Mouse (Mus musculus): ENCODE measurements at regions not wholly inside any gene's neighbourhood (a gene's known extent, or its start where the extent isn't known, plus 50 kb on each side); places are given as distances from the start of the nearest gene placed in this dataset.

GRCm38 (mm10) chr12:25437556-25437955, 340.6 kb upstream of the Id2 start:
- in situ Hi-C loops (cut with MboI; ENCODE audit: low pct_ligation_motif_present, low pct_unique_long_range_greater_than_20kb, low sequenced_read_pairs), result loop anchor here (25.0 kb wide), 1 partner anchor 225 kb away; no protein-coding TSS in a partner anchor
- Histone ChIP-seq H3K4me3 (replicated peaks in 1 of 3; ENCODE audit: low read depth in 2 of 3, low read length in 2 of 3, poor library complexity in 1 of 3) (peak overlapping the region in 1 of 3 experiments; percentile 19), H3K9me3 (replicated peaks; ENCODE audit: low read length) (no peaks in the 10 kb centered on the region), H3K79me2 (replicated peaks; ENCODE audit: control insufficient read depth, extremely low read depth, insufficient read depth, poor library complexity, severe bottlenecking) (no peaks in the 10 kb centered on the region), H3K36me3 (replicated peaks in 1 of 2; ENCODE audit: control insufficient read depth in 1 of 2, insufficient read depth in 1 of 2, low read length in 1 of 2) (no peaks in the 10 kb centered on the region), H3K4me1 (ENCODE audit: control insufficient read depth in 1 of 2, insufficient read depth in 2 of 2) (peaks cover 29 to 71% of the 10 kb centered on the region in 2 experiments), H3K27me3 (replicated peaks) (no peaks in the 10 kb centered on the region), H3K4me2 (ENCODE audit: insufficient read depth, low read depth, poor library complexity, severe bottlenecking) (no peak overlapping the region), H3K9ac (ENCODE audit: insufficient read depth, low read depth) (no peak overlapping the region), H3K27ac (ENCODE audit: insufficient read depth, low read depth) (peak overlapping the region; percentile 74; the same call in 1 of the 2 replicates)
- dilution Hi-C loops (cut with MboI; ENCODE audit: extremely low pct_ligation_motif_present, extremely low pct_unique_long_range_greater_than_20kb, low sequenced_read_pairs), result no loop called here
- no peak for DNase-seq (ENCODE audit: extremely low read depth)
- TF ChIP-seq JUND (conservative IDR thresholded peaks at IDR 0.05; ENCODE audit: low read depth, low read length) (no peak), EP300 (IDR thresholded peaks at IDR 0.05; ENCODE audit: low read length) (no peak), TBP (conservative IDR thresholded peaks at IDR 0.05; ENCODE audit: low read depth, low read length) (no peak), MAFK (IDR thresholded peaks at IDR 0.05; ENCODE audit: insufficient replicate concordance, low read length) (no peak), USF2 (conservative IDR thresholded peaks at IDR 0.05; ENCODE audit: low read depth, low read length) (no peak), BHLHE40 (IDR thresholded peaks at IDR 0.05; ENCODE audit: low read depth, low read length) (no peak), RCOR1 (conservative IDR thresholded peaks at IDR 0.05; ENCODE audit: low read depth, low read length) (no peak), CHD2 (IDR thresholded peaks at IDR 0.05; ENCODE audit: low read length) (no peak), NELFE (IDR thresholded peaks at IDR 0.05; ENCODE audit: low read depth, low read length) (no peak), UBTF (IDR thresholded peaks at IDR 0.05; ENCODE audit: low read depth, low read length) (no peak), NRF1 (IDR thresholded peaks at IDR 0.05; ENCODE audit: low read depth, low read length) (no peak), USF1 (IDR thresholded peaks at IDR 0.05; ENCODE audit: low read depth, low read length) (no peak), SMC3 (IDR thresholded peaks at IDR 0.05; ENCODE audit: low read depth, low read length) (no peak), MXI1 (IDR thresholded peaks at IDR 0.05; ENCODE audit: low read depth, low read length) (no peak)

- Histone ChIP-seq H3K4me3 (replicated peaks in 1 of 3; ENCODE audit: low read depth in 2 of 3, low read length in 2 of 3, poor library complexity in 1 of 3) (no peak overlapping the region), H3K27me3 (replicated peaks) (no peaks in the 10 kb centered on the region), H3K9ac (ENCODE audit: insufficient read depth, low read depth) (no peak overlapping the region), H3K9me3 (replicated peaks; ENCODE audit: low read length) (no peaks in the 10 kb centered on the region), H3K36me3 (replicated peaks in 1 of 2; ENCODE audit: control insufficient read depth in 1 of 2, insufficient read depth in 1 of 2, low read length in 1 of 2) (no peaks in the 10 kb centered on the region), H3K4me2 (ENCODE audit: insufficient read depth, low read depth, poor library complexity, severe bottlenecking) (peak overlapping the region; percentile 78), H3K79me2 (replicated peaks; ENCODE audit: control insufficient read depth, extremely low read depth, insufficient read depth, poor library complexity, severe bottlenecking) (no peaks in the 10 kb centered on the region), H3K4me1 (ENCODE audit: control insufficient read depth in 1 of 2, insufficient read depth in 2 of 2) (peaks cover 29 to 78% of the 10 kb centered on the region in 2 experiments), H3K27ac (ENCODE audit: insufficient read depth, low read depth) (peak overlapping the region; percentile 29; the same call in 1 of the 2 replicates)
- in situ Hi-C loops (cut with MboI; ENCODE audit: low pct_ligation_motif_present, low pct_unique_long_range_greater_than_20kb, low sequenced_read_pairs) (loop anchor here (25.0 kb wide), 1 partner anchor 224 kb away; no protein-coding TSS in a partner anchor), dilution Hi-C loops (cut with MboI; ENCODE audit: extremely low pct_ligation_motif_present, extremely low pct_unique_long_range_greater_than_20kb, low sequenced_read_pairs) (no loop called here)
- DNase-seq (ENCODE audit: extremely low read depth), result peak; percentile 82
- TF ChIP-seq HCFC1 (IDR thresholded peaks at IDR 0.05; ENCODE audit: low read depth, low read length) (no peak), TBP (conservative IDR thresholded peaks at IDR 0.05; ENCODE audit: low read depth, low read length) (peak; percentile 77), ETS1 (conservative IDR thresholded peaks at IDR 0.05; ENCODE audit: low read depth, low read length) (peak; percentile 83), CHD1 (IDR thresholded peaks at IDR 0.05; ENCODE audit: low read depth, low read length) (no peak), MAZ (IDR thresholded peaks at IDR 0.05; ENCODE audit: low read depth, low read length) (0 out of 2 replicates have a peak, but pooled peaks have one; percentile 23), CTCF (conservative IDR thresholded peaks at IDR 0.05 in 1 of 2, IDR thresholded peaks at IDR 0.05 in 1 of 2; ENCODE audit: low read depth in 2 of 2, low read length in 2 of 2) (no peak), NRF1 (IDR thresholded peaks at IDR 0.05; ENCODE audit: low read depth, low read length) (no peak), SIN3A (IDR thresholded peaks at IDR 0.05; ENCODE audit: low read length) (peak; percentile 19; the same call in 1 of the 2 replicates), PAX5 (IDR thresholded peaks at IDR 0.05; ENCODE audit: low read length) (no peak), NELFE (IDR thresholded peaks at IDR 0.05; ENCODE audit: low read depth, low read length) (peak; percentile 61), BHLHE40 (IDR thresholded peaks at IDR 0.05; ENCODE audit: low read depth, low read length) (peak; percentile 95), ZMIZ1 (IDR thresholded peaks at IDR 0.05; ENCODE audit: low read depth, low read length) (no peak), JUND (conservative IDR thresholded peaks at IDR 0.05; ENCODE audit: low read depth, low read length) (no peak; the same call in 1 of the 2 replicates), RCOR1 (conservative IDR thresholded peaks at IDR 0.05; ENCODE audit: low read depth, low read length) (no peak; the same call in 1 of the 2 replicates), SMC3 (IDR thresholded peaks at IDR 0.05; ENCODE audit: low read depth, low read length) (no peak; the same call in 1 of the 2 replicates), ZNF384 (IDR thresholded peaks at IDR 0.05; ENCODE audit: low read depth, low read length) (peak; percentile 71; the same call in 1 of the 2 replicates), JUN (IDR thresholded peaks at IDR 0.05; ENCODE audit: insufficient read depth, low read depth, low read length) (peak; percentile 21; the same call in 1 of the 2 replicates), USF2 (conservative IDR thresholded peaks at IDR 0.05; ENCODE audit: low read depth, low read length) (peak; percentile 29; the same call in 1 of the 2 replicates), MXI1 (IDR thresholded peaks at IDR 0.05; ENCODE audit: low read depth, low read length) (no peak), MEF2A (IDR thresholded peaks at IDR 0.05; ENCODE audit: borderline replicate concordance, low read depth, low read length) (peak; percentile 59), GABPA (IDR thresholded peaks at IDR 0.05; ENCODE audit: insufficient replicate concordance, low read depth, low read length) (no peak), RAD21 (IDR thresholded peaks at IDR 0.05; ENCODE audit: low read depth, low read length) (peak; percentile 3), MYC (IDR thresholded peaks at IDR 0.05; ENCODE audit: low read depth, low read length) (no peak), USF1 (IDR thresholded peaks at IDR 0.05; ENCODE audit: low read depth, low read length) (peak; percentile 43; the same call in 1 of the 2 replicates)
Observed at GRCm38 (mm10) chr12:25436220-25436911, 339.4 kb upstream of the Id2 start.
